Mouse (Mus musculus) forebrain, embryonic 15.5 days (tissue): ENCODE data around the gene Atp5k. TPM values are rescaled to one million over a fixed set of nuclear protein-coding genes. Genes with fewer than 3 reads are reported as not detected.

Experiments used
- ATAC-seq: fragments of 200-750 bp; cut with Nextera tagmentation; replicated peaks from 2 replicates; pipeline ENCODE4 v1.8.0; 2017; ENCODE audit warnings: mild to moderate bottlenecking, moderate TSS enrichment, moderate library complexity
- H3K27ac ChIP-seq: fragments of 300-500 bp; sonication (generic); replicated peaks from 2 replicates; pipeline ENCODE4 v1.5.1; 2015; ENCODE audit warnings: mild to moderate bottlenecking, inconsistent platforms
- H3K27me3 ChIP-seq: fragments of 300-500 bp; sonication (generic); 2 replicates; pipeline ENCODE4 v1.6.1; 2015; ENCODE audit warnings: inconsistent platforms
- H3K36me3 ChIP-seq: fragments of 300-500 bp; sonication (generic); 2 replicates; pipeline ENCODE4 v1.6.1; 2015; ENCODE audit warnings: mild to moderate bottlenecking, inconsistent platforms
- H3K4me1 ChIP-seq: fragments of 300-500 bp; sonication (generic); 2 replicates; pipeline ENCODE4 v1.6.1; 2015; ENCODE audit warnings: inconsistent platforms
- H3K4me2 ChIP-seq: fragments of 300-500 bp; sonication (generic); replicated peaks from 2 replicates; pipeline ENCODE4 v1.6.1; 2015; ENCODE audit warnings: mild to moderate bottlenecking, inconsistent platforms
- H3K4me3 ChIP-seq: fragments of 300-500 bp; sonication (generic); 2 replicates; pipeline ENCODE4 v1.5.1; 2015; ENCODE audit warnings: mild to moderate bottlenecking, inconsistent platforms
- H3K9ac ChIP-seq: fragments of 300-500 bp; sonication (generic); replicated peaks from 2 replicates; pipeline ENCODE4 v1.6.1; 2015; ENCODE audit warnings: mild to moderate bottlenecking, inconsistent platforms
- H3K9me3 ChIP-seq: fragments of 300-500 bp; sonication (generic); 2 replicates; pipeline ENCODE4 v1.6.1; 2016; ENCODE audit warnings: inconsistent platforms
- WGBS: fragments of 180-500 bp; shearing (Covaris S2); methylation state at CpG from one replicate; pipeline ENCODE4 v1.1.7; 2015; ENCODE audit warnings: mixed read lengths; 5-methylcytosine and 5-hydroxymethylcytosine counted together
- polyA plus RNA-seq: library from polyadenylated mRNA; unstranded; fragments of >200 nt; fragmentation: Nextera tagmentation; extraction: Ambion mirVana; gene quantifications from 2 replicates; pipeline ENCODE4 v1.2.1, GENCODE M21; 2015

Gene Atp5k
- polyA plus RNA-seq, 1 experiment from 2014 or later = 367 TPM

GRCm38 (mm10) chr5:108454094-108454493 is 19.8 kb upstream of the Atp5k start:
- Histone ChIP-seq H3K27ac (no peak overlapping the region), H3K9ac (no peak overlapping the region), H3K4me3 (no peak overlapping the region), H3K36me3 (no peaks in the 10 kb centered on the region), H3K4me1 (no peaks in the 10 kb centered on the region), H3K9me3 (no peaks in the 10 kb centered on the region), H3K4me2 (no peak overlapping the region), H3K27me3 (peaks cover 18% of the 10 kb centered on the region; the same call in 1 of the 2 replicates)
- no peak for ATAC-seq
- 54% methylated on average over 3 of the region's 3 CpGs for WGBS

- Histone ChIP-seq H3K4me1 (no peaks in the 10 kb centered on the region; the same call in 1 of the 2 replicates), H3K27ac (no peak overlapping the region), H3K9ac (no peak overlapping the region), H3K4me3 (no peak overlapping the region), H3K27me3 (peaks cover 24% of the 10 kb centered on the region; the same call in 1 of the 2 replicates), H3K36me3 (no peaks in the 10 kb centered on the region), H3K9me3 (no peaks in the 10 kb centered on the region), H3K4me2 (no peak overlapping the region)
- 100% methylated on average over 1 of the region's 1 CpGs for WGBS
- no peak for ATAC-seq
These were observed 18.2 kb upstream of the Atp5k start for GRCm38 (mm10) chr5:108452422-108452821.

- Histone ChIP-seq H3K9ac (no peak overlapping the region), H3K36me3 (no peaks in the 10 kb centered on the region), H3K27ac (no peak overlapping the region), H3K27me3 (peaks cover 23% of the 10 kb centered on the region; the same call in 1 of the 2 replicates), H3K9me3 (no peaks in the 10 kb centered on the region), H3K4me1 (no peaks in the 10 kb centered on the region; the same call in 1 of the 2 replicates), H3K4me3 (no peak overlapping the region), H3K4me2 (no peak overlapping the region)
- ATAC-seq = no peak
- 81% methylated on average over 1 of the region's 1 CpGs for WGBS
These were observed 17.4 kb upstream of the Atp5k start for GRCm38 (mm10) chr5:108451611-108452010.

DNA sequence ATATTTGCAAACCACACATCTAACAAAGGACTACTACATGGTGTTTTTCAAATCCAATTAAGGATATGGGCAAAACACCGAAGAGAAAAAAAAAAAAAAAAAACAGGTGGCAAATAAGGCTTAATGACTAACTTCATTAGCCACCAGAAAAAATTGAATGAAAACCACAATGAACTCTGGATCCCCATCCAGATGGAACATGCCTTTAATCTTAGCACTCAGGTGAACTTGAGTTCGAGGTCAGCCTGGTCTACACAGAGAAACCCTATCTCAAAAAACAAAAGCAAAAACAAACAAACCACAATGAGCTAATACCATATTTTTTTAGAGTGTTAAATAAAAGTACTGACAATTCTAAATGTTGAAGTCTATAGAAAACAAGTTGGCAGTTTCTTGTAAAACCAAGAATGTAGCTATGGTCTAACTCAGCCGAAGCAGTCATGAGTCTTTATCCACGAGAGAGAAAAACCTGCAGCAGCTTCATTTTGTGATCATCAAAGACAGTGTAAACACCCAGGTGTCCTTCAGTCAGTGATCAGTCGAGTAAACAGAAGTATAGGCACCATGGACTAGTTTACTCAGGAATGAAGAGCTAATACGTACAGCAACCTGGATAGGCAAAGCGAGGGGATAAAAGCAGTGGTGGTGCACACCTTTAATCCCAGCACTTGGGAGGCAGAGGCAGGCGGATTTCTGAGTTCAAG is 16.7 kb upstream of the Atp5k start:
- H3K4me2 ChIP-seq = no peak overlapping the region
- peaks cover 17% of the 10 kb centered on the region; the same call in 1 of the 2 replicates for H3K27me3 ChIP-seq
- ATAC-seq = no peak
- no peak overlapping the region for H3K4me3 ChIP-seq
- H3K9me3 ChIP-seq = no peaks in the 10 kb centered on the region
- no peaks in the 10 kb centered on the region for H3K36me3 ChIP-seq
- no peak overlapping the region for H3K9ac ChIP-seq
- H3K4me1 ChIP-seq = no peaks in the 10 kb centered on the region; the same call in 1 of the 2 replicates
- H3K27ac ChIP-seq = no peak overlapping the region
- WGBS = 74% methylated on average over 8 of the region's 8 CpGs

DNA sequence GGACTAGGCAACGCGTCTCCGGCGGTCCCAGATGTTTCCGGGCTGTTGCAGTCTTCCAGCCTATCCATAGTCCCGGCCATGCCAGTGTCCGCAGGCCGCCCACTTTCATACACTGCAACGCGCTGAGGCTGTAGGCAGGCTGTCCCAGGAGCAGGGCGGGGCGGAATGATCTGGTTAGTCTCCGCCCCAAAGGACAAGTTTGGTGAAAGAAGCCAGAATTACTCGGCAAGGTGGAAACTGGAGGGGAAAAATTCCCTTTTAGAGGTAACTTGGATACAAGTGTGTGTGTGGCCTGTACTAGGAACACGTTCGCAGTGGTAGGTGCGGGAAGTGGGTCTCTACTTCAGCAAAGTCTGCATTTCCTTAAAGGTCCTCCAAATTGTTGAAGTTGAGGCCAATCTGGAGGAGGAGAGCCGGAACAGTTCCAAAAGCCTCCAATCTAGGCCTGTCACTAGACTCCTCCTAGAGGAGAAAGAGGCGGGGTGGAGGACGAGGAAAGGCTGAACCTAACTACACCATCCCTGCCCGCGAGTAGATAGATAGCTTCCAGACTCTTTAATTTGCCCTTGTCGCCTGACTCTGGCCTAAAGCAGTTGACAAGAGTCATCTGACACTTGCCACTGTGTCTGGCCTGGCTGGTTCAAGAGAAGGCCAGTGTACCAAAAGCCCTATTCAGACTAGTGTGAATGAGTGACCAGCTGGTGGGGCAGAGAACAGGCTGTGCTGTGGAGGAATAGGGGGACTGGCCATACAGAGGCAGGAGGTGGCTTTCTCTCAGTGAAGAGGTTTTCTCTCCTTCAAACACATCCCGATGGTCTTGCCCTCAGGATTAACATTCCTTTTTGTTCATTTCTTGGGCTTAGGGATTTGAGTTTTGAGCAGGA is 14.8 kb upstream of the Atp5k start, which contains the start of gene Mfsd7a:
Gene Mfsd7a, minus strand, starts transcription at position 107 of the 884 bp plus-strand sequence.
- Histone ChIP-seq H3K27me3 (peaks cover 17% of the 10 kb centered on the region; the same call in 1 of the 2 replicates), H3K27ac (no peak within 1 kb of the TSS), H3K4me2 (peak within 1 kb of the TSS; percentile 30), H3K36me3 (no peaks in the 10 kb centered on the region), H3K4me3 (peak within 1 kb of the TSS; percentile 14), H3K9ac (no peak within 1 kb of the TSS), H3K4me1 (no peaks in the 10 kb centered on the region; the same call in 1 of the 2 replicates), H3K9me3 (no peaks in the 10 kb centered on the region)
- 16% methylated on average over 24 of the region's 24 CpGs for WGBS
- ATAC-seq = peak; percentile 43; the same call in 1 of the 2 replicates

- no peak overlapping the region for H3K27ac ChIP-seq
- H3K9me3 ChIP-seq = no peaks in the 10 kb centered on the region
- no peak overlapping the region for H3K9ac ChIP-seq
- H3K4me1 ChIP-seq = no peaks in the 10 kb centered on the region; the same call in 1 of the 2 replicates
- 83% methylated on average over 7 of the region's 7 CpGs for WGBS
- no peak overlapping the region for H3K4me2 ChIP-seq
- no peaks in the 10 kb centered on the region for H3K36me3 ChIP-seq
- peaks cover 17% of the 10 kb centered on the region; the same call in 1 of the 2 replicates for H3K27me3 ChIP-seq
- no peak overlapping the region for H3K4me3 ChIP-seq
- ATAC-seq = no peak
These were observed 13.6 kb upstream of the Atp5k start for GRCm38 (mm10) chr5:108447857-108448256.

DNA sequence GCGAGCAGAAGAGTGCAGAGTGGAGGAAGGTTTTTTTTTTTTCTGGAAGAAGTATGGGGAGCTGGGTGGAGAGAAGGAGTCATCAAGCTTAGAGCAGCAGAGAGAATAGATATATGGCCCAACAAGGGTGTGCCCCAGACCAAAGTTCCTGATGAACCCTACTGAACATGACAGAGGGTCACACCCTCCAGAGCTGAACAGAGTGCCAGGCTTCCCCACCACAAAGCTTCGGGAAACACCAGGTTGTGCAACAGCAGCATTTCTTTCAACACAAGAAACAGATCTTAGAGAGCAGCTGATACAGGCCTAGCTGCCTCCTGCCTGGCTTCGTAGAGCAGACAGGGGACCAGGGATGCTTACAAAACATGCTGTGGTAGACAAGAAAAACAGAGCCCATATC is 12.7 kb upstream of the Atp5k start:
- Histone ChIP-seq H3K4me1 (no peaks in the 10 kb centered on the region; the same call in 1 of the 2 replicates), H3K27me3 (peaks cover 17% of the 10 kb centered on the region; the same call in 1 of the 2 replicates), H3K9me3 (no peaks in the 10 kb centered on the region), H3K9ac (no peak overlapping the region), H3K36me3 (no peaks in the 10 kb centered on the region), H3K27ac (no peak overlapping the region), H3K4me2 (no peak overlapping the region), H3K4me3 (no peak overlapping the region)
- no peak for ATAC-seq
- 84% methylated on average over 3 of the region's 3 CpGs for WGBS

- H3K4me1 ChIP-seq = peaks cover 13% of the 10 kb centered on the region
- no peaks in the 10 kb centered on the region for H3K27me3 ChIP-seq
- H3K36me3 ChIP-seq = peaks cover 7% of the 10 kb centered on the region
- no peaks in the 10 kb centered on the region for H3K9me3 ChIP-seq
- WGBS = 80% methylated on average over 2 of the region's 2 CpGs
- no peak overlapping the region for H3K9ac ChIP-seq
- ATAC-seq = no peak
- H3K27ac ChIP-seq = no peak overlapping the region
- no peak overlapping the region for H3K4me3 ChIP-seq
- no peak overlapping the region for H3K4me2 ChIP-seq
These were observed 1.9 kb upstream of the Atp5k start for GRCm38 (mm10) chr5:108436101-108436500.

GRCm38 (mm10) chr5:108431196-108431595 is 3.1 kb downstream of the Atp5k start:
- no peaks in the 10 kb centered on the region for H3K9me3 ChIP-seq
- H3K36me3 ChIP-seq = peaks cover 21% of the 10 kb centered on the region
- H3K4me2 ChIP-seq = no peak overlapping the region
- H3K27me3 ChIP-seq = no peaks in the 10 kb centered on the region
- no peak overlapping the region for H3K27ac ChIP-seq
- H3K4me3 ChIP-seq = no peak overlapping the region
- H3K4me1 ChIP-seq = peaks cover 13% of the 10 kb centered on the region
- WGBS = 91% methylated on average over 6 of the region's 6 CpGs
- no peak overlapping the region for H3K9ac ChIP-seq
- ATAC-seq = no peak

GRCm38 (mm10) chr5:108427186-108427585 is 7.1 kb downstream of the Atp5k start:
- no peak overlapping the region for H3K9ac ChIP-seq
- no peak overlapping the region for H3K4me2 ChIP-seq
- H3K36me3 ChIP-seq = peaks cover 21% of the 10 kb centered on the region
- H3K27me3 ChIP-seq = no peaks in the 10 kb centered on the region
- 67% methylated on average over 1 of the region's 1 CpGs for WGBS
- ATAC-seq = no peak
- no peak overlapping the region for H3K27ac ChIP-seq
- H3K4me1 ChIP-seq = no peaks in the 10 kb centered on the region
- H3K9me3 ChIP-seq = no peaks in the 10 kb centered on the region
- H3K4me3 ChIP-seq = no peak overlapping the region

DNA sequence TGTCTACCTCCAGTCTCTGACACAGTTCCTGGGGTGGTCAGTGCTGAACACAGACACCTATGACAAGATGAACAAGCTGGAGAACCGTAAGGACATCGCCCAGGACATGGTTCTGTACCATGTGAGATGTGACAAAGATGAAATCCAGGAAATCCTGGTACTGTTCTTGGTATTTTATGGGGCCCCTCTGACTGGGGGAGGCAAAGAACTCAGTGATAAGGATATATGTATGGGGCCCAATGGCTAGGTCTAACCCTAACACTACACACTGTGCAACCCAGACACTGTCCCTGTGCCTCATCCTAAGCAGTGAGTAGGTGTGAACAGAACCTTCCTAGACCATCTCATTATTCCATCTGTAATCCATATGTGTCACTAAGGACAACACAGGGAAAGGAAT is 10.8 kb downstream of the Atp5k start:
- no peaks in the 10 kb centered on the region for H3K4me1 ChIP-seq
- no peaks in the 10 kb centered on the region for H3K9me3 ChIP-seq
- H3K27me3 ChIP-seq = no peaks in the 10 kb centered on the region
- WGBS = 93% methylated on average over 2 of the region's 2 CpGs
- H3K36me3 ChIP-seq = no peaks in the 10 kb centered on the region
- no peak overlapping the region for H3K4me3 ChIP-seq
- no peak for ATAC-seq
- no peak overlapping the region for H3K27ac ChIP-seq
- H3K4me2 ChIP-seq = no peak overlapping the region
- H3K9ac ChIP-seq = no peak overlapping the region

GRCm38 (mm10) chr5:108422741-108423140 is 11.5 kb downstream of the Atp5k start:
- Histone ChIP-seq H3K4me3 (no peak overlapping the region), H3K9me3 (no peaks in the 10 kb centered on the region), H3K9ac (no peak overlapping the region), H3K4me2 (no peak overlapping the region), H3K27ac (no peak overlapping the region), H3K36me3 (no peaks in the 10 kb centered on the region), H3K27me3 (no peaks in the 10 kb centered on the region), H3K4me1 (no peaks in the 10 kb centered on the region)
- WGBS = 79% methylated on average over 3 of the region's 3 CpGs
- ATAC-seq = no peak
